Mouse (Mus musculus): ENCODE results near the gene Elovl6.

GRCm38 (mm10) chr3:129561853-129562252 is 29.7 kb downstream of the Elovl6 start:
- no peak for TF ChIP-seq POLR2A (IDR thresholded peaks at IDR 0.05; ENCODE audit: low read depth, low read length)
- no peak for TF ChIP-seq CTCF (IDR thresholded peaks at IDR 0.05; ENCODE audit: extremely low read depth, insufficient read depth, insufficient read length, insufficient replicate concordance)
